In the genomic region with DNA sequence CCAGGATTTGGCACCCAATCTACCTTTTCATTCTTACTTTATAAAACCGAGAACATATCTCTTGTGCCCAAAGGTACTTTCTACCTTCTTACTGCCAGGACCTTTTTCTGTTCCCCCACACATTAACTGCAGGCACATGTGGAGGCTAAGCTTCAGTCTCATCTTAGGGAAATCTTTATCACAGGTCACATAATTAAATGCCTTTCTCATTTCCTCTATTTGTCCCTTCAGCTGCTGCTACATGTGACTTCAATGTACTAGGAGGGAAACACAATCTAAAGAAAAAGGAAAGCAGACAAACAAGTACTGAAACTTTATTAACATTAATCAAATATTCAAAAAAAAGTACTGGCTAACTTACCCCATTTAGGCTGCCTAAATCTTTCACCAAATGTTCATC, we compare ENCODE assay signal across 19 mouse cellular contexts. TPM values are rescaled to one million over a fixed set of nuclear protein-coding genes. Genes with fewer than 3 reads are reported as not detected.
DNase-seq lines count a peak whose midpoint lies in the region; ATAC-seq and TF ChIP-seq lines count a peak whose summit lies in the region.
"Had no signal": no experiment of that assay in that cellular context is flagged by ENCODE, and none has a peak within 500 bp of the region (broad histone marks: within the 10 kb centered on the region; RNA-seq: fewer than 3 reads in every experiment).

No protein-coding gene starts in this region.

- peaks cover 0 to 15% of the 10 kb centered on the region in 2 experiments; a peak in 2 of 4 replicates for H3K4me1 ChIP-seq in CH12.LX (ENCODE audit: control insufficient read depth in 1 of 2, insufficient read depth in 2 of 2)
- peaks cover 18% of the 10 kb centered on the region for H3K4me1 ChIP-seq in bone marrow macrophage, adult 2 months (ENCODE audit: control insufficient read depth, insufficient read depth, low read length)
- no peaks in the 10 kb centered on the region for H3K4me1 ChIP-seq in stomach, postnatal 0 days (replicated peaks; ENCODE audit: control insufficient read depth, insufficient read depth)

- in situ Hi-C loops in CH12.LX (cut with MboI; ENCODE audit: low pct_ligation_motif_present, low pct_unique_long_range_greater_than_20kb, low sequenced_read_pairs): no loop called here

- no peak overlapping the region for H3K9ac ChIP-seq in CH12.LX (ENCODE audit: insufficient read depth, low read depth)
- H3K9ac ChIP-seq in stomach, postnatal 0 days (ENCODE audit: low read length): no peak overlapping the region
- H3K9ac ChIP-seq: embryonic facial prominence, embryonic 12.5 days; forebrain, embryonic 13.5 days; forebrain, embryonic 15.5 days; forebrain, postnatal 0 days had no signal

- no peak for TF ChIP-seq POLR2A in CH12.LX (IDR thresholded peaks at IDR 0.05; ENCODE audit: low read depth, low read length)
- TF ChIP-seq POLR2A in bone marrow macrophage, adult 2 months (IDR thresholded peaks at IDR 0.05; ENCODE audit: borderline replicate concordance, low read depth, low read length): no peak

- H3K4me2 ChIP-seq in CH12.LX (ENCODE audit: insufficient read depth, low read depth, poor library complexity, severe bottlenecking): no peak overlapping the region
- no peak overlapping the region for H3K4me2 ChIP-seq in stomach, postnatal 0 days (replicated peaks; ENCODE audit: low read depth)
- H3K4me2 ChIP-seq: embryonic facial prominence, embryonic 12.5 days; forebrain, embryonic 13.5 days; forebrain, embryonic 15.5 days had no signal

- no peak overlapping the region for H3K27ac ChIP-seq in CH12.LX (ENCODE audit: insufficient read depth, low read depth)
- H3K27ac ChIP-seq in bone marrow macrophage, adult 2 months (ENCODE audit: insufficient read depth, low read depth, low read length): peak overlapping the region; percentile 22; the same call in 1 of the 2 replicates
- H3K27ac ChIP-seq in stomach, postnatal 0 days (replicated peaks): no peak overlapping the region
- H3K27ac ChIP-seq: embryonic facial prominence, embryonic 10.5 days; embryonic facial prominence, embryonic 12.5 days; forebrain, embryonic 13.5 days; forebrain, embryonic 15.5 days had no signal

- 82% methylated on average over 1 of the region's 1 CpGs for WGBS in stomach, postnatal 0 days

- H3K9me3 ChIP-seq in CH12.LX (replicated peaks; ENCODE audit: low read length): no peaks in the 10 kb centered on the region
- H3K9me3 ChIP-seq in stomach, postnatal 0 days (ENCODE audit: control insufficient read depth, low read length): no peaks in the 10 kb centered on the region
- H3K9me3 ChIP-seq: embryonic facial prominence, embryonic 10.5 days; embryonic facial prominence, embryonic 12.5 days; forebrain, embryonic 13.5 days; forebrain, embryonic 15.5 days; G1E had no signal

- peaks cover 9 to 27% of the 10 kb centered on the region in 2 experiments for H3K36me3 ChIP-seq in CH12.LX (replicated peaks in 1 of 2; ENCODE audit: control insufficient read depth in 1 of 2, insufficient read depth in 1 of 2, low read length in 1 of 2)
- no peaks in the 10 kb centered on the region for H3K36me3 ChIP-seq in stomach, postnatal 0 days (ENCODE audit: control insufficient read depth, insufficient read depth, low read length)

- dilution Hi-C loops in CH12.LX (cut with MboI; ENCODE audit: extremely low pct_ligation_motif_present, extremely low pct_unique_long_range_greater_than_20kb, low sequenced_read_pairs): no loop called here

- H3K27me3 ChIP-seq in CH12.LX (replicated peaks): no peaks in the 10 kb centered on the region
- no peaks in the 10 kb centered on the region for H3K27me3 ChIP-seq in stomach, postnatal 0 days (ENCODE audit: control insufficient read depth, insufficient read depth, low read length)
- H3K27me3 ChIP-seq: embryonic facial prominence, embryonic 12.5 days; forebrain, embryonic 13.5 days; forebrain, embryonic 15.5 days had no signal

- TF ChIP-seq EP300 in CH12.LX (IDR thresholded peaks at IDR 0.05; ENCODE audit: low read length): 0 out of 2 replicates have a peak, but pooled peaks have one; percentile 19
- no peak for TF ChIP-seq EP300 in stomach, postnatal 0 days (optimal IDR thresholded peaks at IDR 0.05)

- 0 out of 2 replicates have a peak, but pooled peaks cover 6% of the 10 kb centered on the region for H3K79me2 ChIP-seq in CH12.LX (replicated peaks; ENCODE audit: control insufficient read depth, extremely low read depth, insufficient read depth, poor library complexity, severe bottlenecking)

- H3K4me3 ChIP-seq in CH12.LX (replicated peaks in 1 of 3; ENCODE audit: low read depth in 2 of 3, low read length in 2 of 3, poor library complexity in 1 of 3): no peak overlapping the region
- H3K4me3 ChIP-seq in bone marrow macrophage, adult 2 months (ENCODE audit: insufficient read depth, low read length): no peak overlapping the region
- H3K4me3 ChIP-seq in stomach, postnatal 0 days (ENCODE audit: low read depth, low read length): no peak overlapping the region
- H3K4me3 ChIP-seq: embryonic facial prominence, embryonic 10.5 days; embryonic facial prominence, embryonic 12.5 days; forebrain, embryonic 13.5 days; forebrain, embryonic 15.5 days had no signal

- no peak for TF ChIP-seq RAD21 in CH12.LX (IDR thresholded peaks at IDR 0.05; ENCODE audit: low read depth, low read length)

- ATAC-seq in cerebellum, adult (ENCODE audit: insufficient number of reproducible peaks, low FRiP score, low TSS enrichment): no peak
- no peak for ATAC-seq in stomach, postnatal 0 days (ENCODE audit: low FRiP score, low TSS enrichment)
- ATAC-seq: forebrain, embryonic 13.5 days; forebrain, embryonic 15.5 days; forebrain, postnatal 0 days had no signal

- TF ChIP-seq CTCF in CH12.LX (conservative IDR thresholded peaks at IDR 0.05 in 1 of 2, IDR thresholded peaks at IDR 0.05 in 1 of 2; ENCODE audit: low read depth in 2 of 2, low read length in 2 of 2): no peak
- TF ChIP-seq CTCF in bone marrow macrophage, adult 2 months (IDR thresholded peaks at IDR 0.05; ENCODE audit: low read depth, low read length): no peak
- no peak for TF ChIP-seq CTCF in stomach, postnatal 0 days (IDR thresholded peaks at IDR 0.05; ENCODE audit: low read depth)

- DNase-seq in CH12.LX (ENCODE audit: extremely low read depth): no peak
- DNase-seq in stomach, postnatal 0 days (ENCODE audit: low spot score): no peak
- no peak for DNase-seq in heart, adult 8-10 months (ENCODE audit: low spot score)
- DNase-seq: adrenal gland, adult 2 months; adrenal gland, postnatal 14 days; adrenal gland, postnatal 36 days; cerebellum, adult 11-12 months; cerebellum, adult 2 months; cerebellum, adult 9-10 months; cerebellum, postnatal 10 days; cerebellum, postnatal 25 days; forebrain, postnatal 0 days had no signal

TF ChIP-seq in CH12.LX, 34 proteins besides CTCF, POLR2A, EP300 and RAD21:
- TF ChIP-seq MEF2A (IDR thresholded peaks at IDR 0.05; ENCODE audit: borderline replicate concordance, low read depth, low read length): no peak
- TF ChIP-seq ZNF384 (IDR thresholded peaks at IDR 0.05; ENCODE audit: low read depth, low read length): no peak
- no peak for TF ChIP-seq USF1 (IDR thresholded peaks at IDR 0.05; ENCODE audit: low read depth, low read length)
- TF ChIP-seq USF2 (conservative IDR thresholded peaks at IDR 0.05; ENCODE audit: low read depth, low read length): no peak
- peak; percentile 46; the same call in 1 of the 2 replicates for TF ChIP-seq BHLHE40 (IDR thresholded peaks at IDR 0.05; ENCODE audit: low read depth, low read length)
- TF ChIP-seq GABPA (IDR thresholded peaks at IDR 0.05; ENCODE audit: insufficient replicate concordance, low read depth, low read length): no peak
- TF ChIP-seq KAT2A (IDR thresholded peaks at IDR 0.05; ENCODE audit: insufficient replicate concordance, low read length): no peak
- no peak for TF ChIP-seq MAZ (IDR thresholded peaks at IDR 0.05; ENCODE audit: low read depth, low read length)

RNA-seq across cellular contexts. Expression of a gene that starts 21.7 kb away (rescaled TPM):
- total RNA-seq in CH12.LX (2012; rRNA removed) (16.1 and 16.5 TPM in 2 replicates), CH12.LX (2014; rRNA removed) (15.3 and 16.6 TPM in 2 replicates)
- 12.4 and 14.8 TPM in 2 replicates for polyA plus RNA-seq in CH12.LX (2012; ENCODE audit: insufficient read length, low read depth)
- polyA plus RNA-seq in bone marrow macrophage, adult 2 months (2012; ENCODE audit: insufficient read depth, insufficient read length, missing spikeins): 55.1 and 60.1 TPM in 2 replicates
- 4.9 and 5.5 TPM in 2 replicates for polyA plus RNA-seq in stomach, postnatal 0 days (2015; fragmentation: Nextera tagmentation; extraction: Ambion mirVana)
- 10 to 100 TPM; 16.7 to 22.9 (median 20.5) TPM for total RNA-seq in heart, adult 8-10 months (2022)

RNA-seq across cellular contexts. Expression of a gene that starts 22.3 kb away (rescaled TPM):
- 16.7 and 18.7 TPM in 2 replicates for total RNA-seq in CH12.LX (2012; rRNA removed)
- total RNA-seq in CH12.LX (2014; rRNA removed): 10.9 and 15.0 TPM in 2 replicates
- 10.7 and 11.2 TPM in 2 replicates for polyA plus RNA-seq in CH12.LX (2012; ENCODE audit: insufficient read length, low read depth)
- polyA plus RNA-seq in bone marrow macrophage, adult 2 months (2012; ENCODE audit: insufficient read depth, insufficient read length, missing spikeins): 24.5 and 26.0 TPM in 2 replicates
- polyA plus RNA-seq in stomach, postnatal 0 days (2015; fragmentation: Nextera tagmentation; extraction: Ambion mirVana): 6.4 TPM in 2 replicates
- total RNA-seq in heart, adult 8-10 months (2022): 1 to 10 TPM; 3.4 to 5.7 (median 4.1) TPM
